Mouse (Mus musculus): ENCODE measurements around the gene Ovca2.

- TF ChIP-seq POLR2A (IDR thresholded peaks at IDR 0.05; ENCODE audit: extremely low read depth, insufficient read depth, low read length) (no peak), CTCF (IDR thresholded peaks at IDR 0.05; ENCODE audit: extremely low read depth, insufficient read depth, low read length) (no peak)
Measured at GRCm38 (mm10) chr11:75158432-75158831, 20.2 kb downstream of the Ovca2 start.
